Mouse (Mus musculus) embryonic facial prominence, embryonic 15.5 days (tissue): ENCODE measurements at regions not wholly inside any gene's neighbourhood (a gene's known extent, or its start where the extent isn't known, plus 50 kb on each side); places are given as distances from the start of the nearest gene placed in this dataset.

Experiments used
- ATAC-seq: fragments of 200-750 bp; cut with Nextera tagmentation; 2 replicates; pipeline ENCODE4 v1.8.0; 2017; ENCODE audit warnings: low read depth, moderate TSS enrichment; ENCODE audit not compliant: insufficient number of reproducible peaks, low FRiP score, low TSS enrichment
- H3K27ac ChIP-seq: fragments of 300-500 bp; sonication (generic); replicated peaks from 2 replicates; pipeline ENCODE4 v1.5.1; 2015; ENCODE audit warnings: mild to moderate bottlenecking, inconsistent platforms
- H3K27me3 ChIP-seq: fragments of 300-500 bp; sonication (generic); 2 replicates; pipeline ENCODE4 v1.6.1; 2015; ENCODE audit warnings: inconsistent platforms
- H3K36me3 ChIP-seq: fragments of 300-500 bp; sonication (generic); 2 replicates; pipeline ENCODE4 v1.6.1; 2015; ENCODE audit warnings: mild to moderate bottlenecking, inconsistent platforms
- H3K4me1 ChIP-seq: fragments of 300-500 bp; sonication (generic); 2 replicates; pipeline ENCODE4 v1.6.1; 2015; ENCODE audit warnings: inconsistent platforms
- H3K4me2 ChIP-seq: fragments of 300-500 bp; sonication (generic); replicated peaks from 2 replicates; pipeline ENCODE4 v1.6.1; 2015; ENCODE audit warnings: mild to moderate bottlenecking, inconsistent platforms
- H3K4me3 ChIP-seq: fragments of 300-500 bp; sonication (generic); replicated peaks from 2 replicates; pipeline ENCODE4 v1.5.1; 2015; ENCODE audit warnings: mild to moderate bottlenecking, inconsistent platforms
- H3K9ac ChIP-seq: fragments of 300-500 bp; sonication (generic); 2 replicates; pipeline ENCODE4 v1.6.1; 2015; ENCODE audit warnings: inconsistent platforms
- H3K9me3 ChIP-seq: fragments of 300-500 bp; sonication (generic); replicated peaks from 2 replicates; pipeline ENCODE4 v1.6.1; 2016; ENCODE audit warnings: inconsistent platforms
- WGBS: fragments of 180-500 bp; shearing (Covaris S2); methylation state at CpG from one replicate; pipeline ENCODE4 v1.1.7; 2015; 5-methylcytosine and 5-hydroxymethylcytosine counted together

GRCm38 (mm10) chr1:105093012-105093411 lies 263.5 kb downstream of the Rnf152 start:
- no peak overlapping the region for H3K9ac ChIP-seq
- H3K4me3 ChIP-seq: no peak overlapping the region
- H3K36me3 ChIP-seq: no peaks in the 10 kb centered on the region
- no peak overlapping the region for H3K4me2 ChIP-seq
- no peak for ATAC-seq
- 79% methylated on average over 1 of the region's 1 CpGs for WGBS
- no peaks in the 10 kb centered on the region for H3K9me3 ChIP-seq
- H3K4me1 ChIP-seq: no peaks in the 10 kb centered on the region
- H3K27me3 ChIP-seq: no peaks in the 10 kb centered on the region
- H3K27ac ChIP-seq: no peak overlapping the region

GRCm38 (mm10) chr1:105092309-105092904 lies 264.1 kb downstream of the Rnf152 start:
- H3K27me3 ChIP-seq: no peaks in the 10 kb centered on the region
- no peak overlapping the region for H3K4me2 ChIP-seq
- no peak overlapping the region for H3K27ac ChIP-seq
- H3K9me3 ChIP-seq: no peaks in the 10 kb centered on the region
- no peak overlapping the region for H3K4me3 ChIP-seq
- 27% methylated on average over 6 of the region's 6 CpGs for WGBS
- H3K9ac ChIP-seq: no peak overlapping the region
- no peaks in the 10 kb centered on the region for H3K36me3 ChIP-seq
- ATAC-seq: no peak
- no peaks in the 10 kb centered on the region for H3K4me1 ChIP-seq

GRCm38 (mm10) chr1:105088765-105089520 lies 267.6 kb downstream of the Rnf152 start:
- no peak overlapping the region for H3K27ac ChIP-seq
- no peak for ATAC-seq
- WGBS: 74% methylated on average over 7 of the region's 7 CpGs

GRCm38 (mm10) chr1:105087623-105088022 lies 268.9 kb downstream of the Rnf152 start:
- Histone ChIP-seq H3K4me3 (no peak overlapping the region), H3K27ac (no peak overlapping the region), H3K4me2 (no peak overlapping the region), H3K4me1 (0 out of 2 replicates have a peak, but pooled peaks cover 6% of the 10 kb centered on the region), H3K9me3 (no peaks in the 10 kb centered on the region), H3K36me3 (no peaks in the 10 kb centered on the region), H3K9ac (no peak overlapping the region), H3K27me3 (no peaks in the 10 kb centered on the region)
- no peak for ATAC-seq
- WGBS: 68% methylated on average over 1 of the region's 1 CpGs

More at GRCm38 (mm10) chr1:105088765-105089520, 267.6 kb downstream of the Rnf152 start:
- no peak overlapping the region for H3K4me3 ChIP-seq
- H3K9ac ChIP-seq: no peak overlapping the region
- H3K27me3 ChIP-seq: no peaks in the 10 kb centered on the region
- no peaks in the 10 kb centered on the region for H3K9me3 ChIP-seq
- no peaks in the 10 kb centered on the region for H3K4me1 ChIP-seq
- no peaks in the 10 kb centered on the region for H3K36me3 ChIP-seq
- H3K4me2 ChIP-seq: no peak overlapping the region

GRCm38 (mm10) chr1:105084556-105084955 lies 272.0 kb downstream of the Rnf152 start:
- Histone ChIP-seq H3K9ac (no peak overlapping the region), H3K4me3 (no peak overlapping the region), H3K27me3 (no peaks in the 10 kb centered on the region), H3K36me3 (no peaks in the 10 kb centered on the region), H3K9me3 (no peaks in the 10 kb centered on the region), H3K27ac (no peak overlapping the region), H3K4me2 (no peak overlapping the region), H3K4me1 (0 out of 2 replicates have a peak, but pooled peaks cover 6% of the 10 kb centered on the region)
- no peak for ATAC-seq
- WGBS: 88% methylated on average over 3 of the region's 3 CpGs

GRCm38 (mm10) chr1:105083551-105084103 lies 272.9 kb downstream of the Rnf152 start:
- ATAC-seq: no peak
- H3K27me3 ChIP-seq: no peaks in the 10 kb centered on the region
- H3K9ac ChIP-seq: no peak overlapping the region
- no peaks in the 10 kb centered on the region for H3K36me3 ChIP-seq
- H3K9me3 ChIP-seq: no peaks in the 10 kb centered on the region
- no peak overlapping the region for H3K4me2 ChIP-seq
- no peak overlapping the region for H3K4me3 ChIP-seq
- 0 out of 2 replicates have a peak, but pooled peaks cover 6% of the 10 kb centered on the region for H3K4me1 ChIP-seq
- no peak overlapping the region for H3K27ac ChIP-seq
- 48% methylated on average over 6 of the region's 6 CpGs for WGBS

- Histone ChIP-seq H3K9ac (no peak overlapping the region), H3K4me1 (0 out of 2 replicates have a peak, but pooled peaks cover 6% of the 10 kb centered on the region), H3K36me3 (no peaks in the 10 kb centered on the region), H3K27me3 (no peaks in the 10 kb centered on the region), H3K4me3 (no peak overlapping the region), H3K4me2 (no peak overlapping the region), H3K27ac (no peak overlapping the region), H3K9me3 (no peaks in the 10 kb centered on the region)
- no peak for ATAC-seq
- 68% methylated on average over 2 of the region's 2 CpGs for WGBS
Measured at GRCm38 (mm10) chr1:105082823-105083550, 273.5 kb downstream of the Rnf152 start.

GRCm38 (mm10) chr1:105081942-105082341 lies 274.6 kb downstream of the Rnf152 start:
- ATAC-seq: no peak
- WGBS: 27% methylated on average over 2 of the region's 2 CpGs
- Histone ChIP-seq H3K4me1 (0 out of 2 replicates have a peak, but pooled peaks cover 6% of the 10 kb centered on the region), H3K9me3 (no peaks in the 10 kb centered on the region), H3K27ac (no peak overlapping the region), H3K4me3 (no peak overlapping the region), H3K9ac (no peak overlapping the region), H3K27me3 (no peaks in the 10 kb centered on the region), H3K4me2 (no peak overlapping the region), H3K36me3 (no peaks in the 10 kb centered on the region)

GRCm38 (mm10) chr1:105079437-105079836 lies 277.1 kb downstream of the Rnf152 start:
- no peak for ATAC-seq
- Histone ChIP-seq H3K4me2 (no peak overlapping the region), H3K27me3 (no peaks in the 10 kb centered on the region), H3K9ac (no peak overlapping the region), H3K4me1 (0 out of 2 replicates have a peak, but pooled peaks cover 6% of the 10 kb centered on the region), H3K4me3 (no peak overlapping the region), H3K9me3 (no peaks in the 10 kb centered on the region), H3K36me3 (no peaks in the 10 kb centered on the region), H3K27ac (no peak overlapping the region)
- 89% methylated on average over 5 of the region's 5 CpGs for WGBS

GRCm38 (mm10) chr1:105075728-105076127 lies 280.8 kb downstream of the Rnf152 start:
- H3K27ac ChIP-seq: no peak overlapping the region
- no peak overlapping the region for H3K4me3 ChIP-seq
- H3K4me1 ChIP-seq: no peaks in the 10 kb centered on the region
- H3K9ac ChIP-seq: no peak overlapping the region
- 75% methylated on average over 3 of the region's 3 CpGs for WGBS
- H3K27me3 ChIP-seq: no peaks in the 10 kb centered on the region
- H3K36me3 ChIP-seq: no peaks in the 10 kb centered on the region
- no peak overlapping the region for H3K4me2 ChIP-seq
- no peak for ATAC-seq
- no peaks in the 10 kb centered on the region for H3K9me3 ChIP-seq

- 71% methylated on average over 1 of the region's 1 CpGs for WGBS
- no peaks in the 10 kb centered on the region for H3K36me3 ChIP-seq
- no peak overlapping the region for H3K4me2 ChIP-seq
- H3K27me3 ChIP-seq: no peaks in the 10 kb centered on the region
- H3K4me1 ChIP-seq: no peaks in the 10 kb centered on the region
- ATAC-seq: no peak
- no peaks in the 10 kb centered on the region for H3K9me3 ChIP-seq
- H3K9ac ChIP-seq: no peak overlapping the region
- H3K4me3 ChIP-seq: no peak overlapping the region
- no peak overlapping the region for H3K27ac ChIP-seq
Measured at GRCm38 (mm10) chr1:105074326-105074725, 282.2 kb downstream of the Rnf152 start.
